ENCODE assay signal across 8 mouse cellular contexts in the genomic region with DNA sequence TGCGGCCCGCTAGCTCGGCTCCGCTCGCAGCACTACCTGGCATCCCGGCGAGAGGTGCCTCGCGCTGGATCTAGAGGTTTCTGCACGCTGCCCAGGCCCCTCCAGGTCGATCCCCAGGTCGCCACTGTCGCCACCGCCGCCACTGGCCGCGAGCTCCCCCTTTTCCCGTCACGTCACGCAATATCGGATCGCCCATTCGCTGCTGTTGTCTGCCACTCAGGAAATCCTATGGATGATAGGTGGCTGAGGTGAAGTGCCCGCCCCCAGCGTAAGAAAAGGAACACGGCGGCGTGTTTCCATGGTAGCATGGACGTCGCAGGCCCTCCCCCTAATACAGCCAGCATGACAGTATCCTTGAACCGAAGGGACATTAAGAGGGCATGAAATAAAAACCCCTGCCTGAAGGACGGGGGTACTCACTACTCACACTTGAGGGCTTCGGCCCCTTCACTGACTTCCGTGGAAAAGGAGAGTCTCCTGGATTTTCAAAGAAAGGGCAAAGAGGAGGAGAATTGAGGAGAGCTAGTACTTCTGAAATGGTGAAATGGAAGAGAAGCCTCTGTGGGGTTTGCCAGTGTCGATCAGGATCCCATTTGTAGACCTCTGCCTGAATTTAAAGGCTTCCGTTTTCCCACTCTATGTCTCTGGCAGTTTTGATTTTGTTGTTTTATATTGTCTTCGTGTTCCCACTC. TPM values are rescaled to one million over a fixed set of nuclear protein-coding genes. Genes with fewer than 3 reads are reported as not detected.
A peak's percentile ranks its signal among the peaks of the same experiment; 100 is the strongest.
DNase-seq lines count a peak whose midpoint lies in the region; ATAC-seq lines count a peak whose summit lies in the region.

A gene (minus strand): TSS at position 172 of the 692 bp plus-strand sequence.

- H3K9ac ChIP-seq in hindbrain, embryonic 14.5 days, result peak within 1 kb of the TSS; percentile 91

- peak; percentile 98 for ATAC-seq in hindbrain, embryonic 14.5 days (ENCODE audit: low FRiP score)

- under 1% methylated on average over 37 of the region's 37 CpGs for WGBS in hindbrain, embryonic 14.5 days

- peak within 1 kb of the TSS; percentile 84 for H3K4me3 ChIP-seq in hindbrain, embryonic 14.5 days (replicated peaks; ENCODE audit: low read length)

- peak; percentile 98 for DNase-seq in R1 (ENCODE audit: low read depth, low spot score)
- peak; percentile 94 to 96 for DNase-seq in cerebellum, postnatal 25 days
- peak; percentile 87 to 93 for DNase-seq in frontal cortex, postnatal 25 days (ENCODE audit: low spot score in 2 of 2)
- DNase-seq in hindbrain, embryonic 14.5 days (ENCODE audit: low spot score), result peak; percentile 96
- DNase-seq in layer of hippocampus, postnatal 36 days, result peak; percentile 94 to 95
- peak; percentile 98 for DNase-seq in lung, postnatal 36 days
- DNase-seq in retina, postnatal 1 day, result peak; percentile 98
- peak; percentile 93 to 98 for DNase-seq in urinary bladder, adult 18-20 months (ENCODE audit: low spot score in 2 of 2)

- H3K27ac ChIP-seq in hindbrain, embryonic 14.5 days, result peak within 1 kb of the TSS; percentile 98

- H3K36me3 ChIP-seq in hindbrain, embryonic 14.5 days (replicated peaks; ENCODE audit: control insufficient read depth, insufficient read depth), result peaks cover 37% of the 10 kb centered on the region

- H3K9me3 ChIP-seq in hindbrain, embryonic 14.5 days (ENCODE audit: control insufficient read depth, low read length), result no peaks in the 10 kb centered on the region

- peaks cover 34% of the 10 kb centered on the region for H3K4me1 ChIP-seq in hindbrain, embryonic 14.5 days (replicated peaks; ENCODE audit: control insufficient read depth, insufficient read depth, low read length)

- H3K27me3 ChIP-seq in hindbrain, embryonic 14.5 days (ENCODE audit: control insufficient read depth, insufficient read depth, low read length), result no peaks in the 10 kb centered on the region

- peak within 1 kb of the TSS; percentile 81 for H3K4me2 ChIP-seq in hindbrain, embryonic 14.5 days (replicated peaks)

RNA-seq across cellular contexts. Expression of the gene that starts here (rescaled TPM):
- polyA plus RNA-seq in hindbrain, embryonic 14.5 days (2014; fragmentation: Nextera tagmentation; extraction: Ambion mirVana), result 165 and 170 TPM in 2 replicates
- 100 to 1,000 TPM; 145 to 163 TPM for total RNA-seq in layer of hippocampus, postnatal 36 days (2021)

Comparison
In these comparisons a context has a peak if more than half of its experiments do, and no peak if none do; other contexts are left out.
1. Peak in every context shown above with its lines: DNase-seq, ATAC-seq, H3K4me3 ChIP-seq and H3K27ac ChIP-seq.